Mouse (Mus musculus) ES-Bruce4 (cell line): Measurements from ENCODE around the gene Pde1c.

Experiments
- CTCF ChIP-seq: IDR thresholded peaks from one replicate; pipeline ENCODE4 v1.8.1; 2011; ENCODE audit warnings: low read depth, low read length
- EP300 ChIP-seq: IDR thresholded peaks from 2 replicates; pipeline ENCODE4 v1.6.1; 2011; ENCODE audit warnings: low read depth, low read length; ENCODE audit not compliant: insufficient read depth
- POLR2A ChIP-seq: IDR thresholded peaks from one replicate; pipeline ENCODE4 v1.8.1; 2011; ENCODE audit warnings: low read length; ENCODE audit not compliant: insufficient read depth

- TF ChIP-seq CTCF: no peak
- no peak for TF ChIP-seq EP300
- TF ChIP-seq POLR2A: no peak
Observed at GRCm38 (mm10) chr6:56489161-56489560, 79.7 kb downstream of the Pde1c start.
